Mouse (Mus musculus) brain, embryonic 18.5 days (tissue): ENCODE data around the gene Eme1.
A peak's percentile ranks its signal among the peaks of the same experiment; 100 is the strongest.

Experiments
- DNase-seq: peaks from one replicate; pipeline ENCODE4 v3.0.0-alpha.2; 2012; ENCODE audit warnings: low read depth, low spot score

Eme1 gene

DNA sequence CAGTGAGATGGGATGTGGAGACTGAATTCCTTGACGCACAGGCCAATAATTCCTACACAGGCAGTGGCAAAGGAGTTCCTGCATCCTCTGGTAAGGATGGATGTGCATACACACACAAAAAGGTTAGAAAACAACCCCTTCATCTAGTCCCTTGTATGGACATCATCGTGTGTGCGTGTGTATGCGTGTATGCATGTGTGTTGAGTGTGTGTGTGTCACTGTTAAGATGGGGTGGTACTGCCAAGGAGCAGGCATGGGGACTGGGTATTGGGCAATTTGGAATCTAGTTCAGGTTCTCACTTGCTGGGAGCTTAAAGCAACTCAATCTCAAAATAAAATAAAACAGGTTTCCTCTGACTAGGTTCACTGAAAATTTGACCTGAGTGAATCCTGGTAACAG, 7.3 kb downstream of the Eme1 start:
- DNase-seq: no peak

DNA sequence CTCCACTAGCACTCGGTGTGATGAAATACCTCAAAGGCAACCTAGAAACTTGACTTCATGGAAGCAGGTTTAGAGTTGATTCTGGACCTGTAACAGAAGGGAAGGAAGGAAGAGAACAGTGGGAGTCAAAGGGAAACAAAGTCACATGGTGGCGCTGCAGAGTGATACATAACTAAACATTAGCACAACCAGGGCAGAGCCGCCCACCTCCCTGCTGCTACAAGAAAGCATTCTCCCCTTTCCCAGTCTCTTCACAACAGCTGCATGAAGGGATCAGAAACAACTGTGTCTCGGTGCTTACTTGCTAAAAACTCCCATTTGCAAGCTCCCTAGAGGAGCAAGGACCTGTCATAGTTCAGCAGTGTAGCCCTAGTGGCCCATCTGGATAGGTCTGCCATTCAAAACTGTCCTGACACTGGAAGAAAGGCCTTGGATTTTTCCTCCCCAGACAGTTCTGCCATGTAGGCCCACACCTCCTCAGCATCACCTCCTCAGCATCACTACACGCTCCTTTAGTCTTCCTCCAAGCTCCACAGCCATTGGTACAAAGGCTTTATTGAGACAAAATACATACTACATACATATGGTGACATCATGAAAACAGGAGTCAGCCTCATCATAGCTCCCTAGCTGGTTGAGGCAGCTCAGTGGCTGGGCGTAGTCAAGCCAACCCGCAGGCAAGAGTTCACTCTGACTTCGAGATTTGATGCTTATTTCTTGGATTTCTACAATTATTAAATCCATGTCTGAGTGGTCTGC, 9.1 kb downstream of the Eme1 start:
- no peak for DNase-seq

DNA sequence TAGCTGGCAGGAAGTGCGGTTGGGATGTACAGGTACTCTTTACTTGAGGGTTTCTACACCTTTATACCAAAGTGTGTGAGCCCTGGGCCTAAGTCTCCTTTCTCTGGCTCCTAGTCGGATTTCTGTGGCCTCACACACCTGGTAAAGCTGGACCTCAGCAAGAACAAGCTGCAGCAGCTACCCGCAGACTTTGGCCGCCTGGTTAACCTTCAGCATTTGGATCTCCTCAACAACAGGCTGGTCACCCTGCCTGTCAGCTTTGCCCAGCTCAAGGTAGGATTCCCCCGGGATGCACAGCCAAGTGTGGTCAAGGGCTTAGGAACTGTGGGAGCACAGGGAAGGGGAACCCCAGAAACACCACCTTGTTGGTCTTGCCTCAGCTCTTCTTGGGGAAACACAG, 19.3 kb downstream of the Eme1 start:
- no peak for DNase-seq

DNA sequence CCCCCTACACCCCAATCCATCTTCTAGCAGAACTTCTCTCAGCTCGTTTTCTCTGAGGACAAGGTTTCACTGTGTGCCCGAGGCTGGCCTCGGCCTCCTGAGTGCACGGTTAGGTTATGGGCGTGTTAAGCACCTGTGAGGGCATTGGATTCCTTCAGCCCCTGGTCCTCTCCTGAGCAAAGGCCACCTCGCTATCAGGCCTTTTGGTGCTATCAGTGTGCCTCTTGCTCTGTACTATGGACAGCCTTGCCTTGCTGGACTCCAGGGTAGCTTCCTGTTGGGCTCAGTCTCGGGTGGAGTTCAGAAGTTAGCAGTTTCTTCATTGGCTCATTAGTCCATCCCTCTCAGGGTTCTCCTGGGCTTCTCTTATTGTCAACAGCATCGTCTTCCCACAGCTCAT, 20.8 kb downstream of the Eme1 start:
- no peak for DNase-seq

DNA sequence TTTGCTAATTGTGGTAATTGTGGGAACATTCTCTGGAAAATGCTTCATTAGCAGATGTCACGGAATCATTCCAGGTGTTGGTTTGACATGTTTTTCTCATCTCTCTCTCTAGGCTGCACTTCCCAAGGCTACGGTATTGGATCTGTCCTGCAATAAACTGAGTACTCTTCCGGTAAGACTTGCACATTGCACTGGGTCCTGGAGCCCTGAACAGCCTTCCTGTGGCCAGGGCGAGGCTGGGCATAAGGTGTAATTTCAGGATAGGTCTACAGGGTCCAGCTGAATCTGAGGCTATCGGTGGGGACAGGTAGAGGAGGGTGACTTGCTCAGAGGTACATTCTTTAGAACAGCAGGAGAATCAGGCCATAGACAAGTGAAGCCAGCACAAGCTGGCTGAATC, 21.8 kb downstream of the Eme1 start:
- DNase-seq: no peak

DNA sequence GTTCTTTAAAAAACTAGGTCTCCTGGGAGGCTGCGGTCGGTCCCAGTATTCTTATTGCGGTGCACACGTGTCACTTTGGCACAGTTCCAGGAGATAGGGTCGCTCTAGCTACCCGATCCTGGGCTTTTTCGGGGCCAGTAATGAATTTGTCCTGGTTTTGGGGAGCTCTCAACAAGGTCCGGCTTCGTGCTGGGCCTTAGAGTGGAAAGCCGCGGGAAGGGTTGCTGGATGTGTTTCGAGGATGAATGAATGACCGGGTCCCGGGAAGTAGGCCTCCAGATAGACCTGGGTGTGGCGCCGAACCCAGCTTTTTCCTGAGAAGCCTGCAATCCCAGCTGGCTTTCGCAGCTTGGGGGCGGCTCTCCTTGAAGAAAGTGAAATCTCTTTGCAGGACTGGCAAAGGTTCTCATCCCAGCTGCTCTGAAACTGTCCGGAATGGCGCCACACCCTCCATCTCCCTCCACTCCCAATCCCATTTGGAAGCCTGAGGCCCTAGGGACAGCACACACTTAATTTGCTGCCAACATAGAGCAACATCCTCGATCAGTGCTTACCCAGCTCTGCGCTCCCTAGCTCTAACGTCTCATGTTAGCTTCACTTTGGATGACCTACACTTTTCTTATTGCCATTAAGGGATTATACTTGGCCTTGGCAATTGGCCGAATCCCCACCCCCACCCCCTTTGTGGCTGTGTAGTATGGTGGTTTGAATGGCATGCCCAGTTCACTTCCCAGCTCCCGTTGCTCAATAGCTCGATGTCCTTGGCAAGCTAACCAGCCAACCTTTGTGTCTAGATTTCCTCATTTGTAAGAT, 23.4 kb downstream of the Eme1 start:
- no peak for DNase-seq

DNA sequence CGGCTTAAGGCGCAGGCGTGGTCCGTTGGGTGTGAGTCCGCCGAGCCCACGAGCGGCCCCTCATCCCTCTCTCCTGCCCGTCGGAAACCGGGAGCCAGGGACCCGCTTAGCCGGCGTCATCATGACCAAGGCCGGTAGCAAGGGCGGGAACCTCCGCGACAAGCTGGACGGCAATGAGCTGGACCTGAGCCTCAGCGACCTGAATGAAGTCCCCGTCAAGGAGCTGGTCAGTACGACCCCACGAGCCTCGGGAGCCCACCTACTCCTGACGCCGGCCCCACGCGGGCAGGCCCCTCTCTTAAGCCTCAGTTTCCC, 23.9 kb downstream of the Eme1 start:
- no peak for DNase-seq

DNA sequence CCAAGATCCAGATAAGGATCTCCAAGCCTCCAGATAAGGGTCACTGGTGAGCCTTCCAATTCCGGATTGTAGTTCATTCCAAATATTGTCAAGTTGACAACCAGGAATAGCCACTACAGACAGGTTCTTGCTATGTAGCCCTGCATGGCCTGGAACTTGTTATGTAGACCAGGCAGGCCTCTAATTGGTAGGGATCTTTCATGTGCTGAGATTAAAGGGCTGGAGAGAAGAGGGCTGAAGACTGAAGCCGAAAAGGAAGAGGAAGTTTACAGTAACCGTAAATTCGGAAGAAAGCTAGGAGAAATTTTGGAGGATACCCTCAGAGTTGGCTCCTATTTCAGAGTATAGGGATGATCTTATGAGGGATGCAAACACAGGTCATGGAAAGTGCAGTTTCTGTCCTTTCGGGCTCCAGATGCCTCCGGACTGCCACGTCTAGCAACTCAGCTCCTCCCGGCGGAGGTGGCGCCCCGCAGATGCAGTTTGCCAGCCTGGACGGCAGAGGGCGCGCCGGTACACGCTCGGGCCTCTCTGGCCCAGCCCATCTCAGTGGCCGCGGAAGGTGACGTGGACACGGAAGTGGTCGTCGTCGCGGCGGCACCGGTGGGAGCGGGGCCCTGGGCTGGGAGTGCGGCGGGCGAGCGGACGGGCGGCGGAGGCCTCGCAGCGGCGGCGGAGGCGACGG, 24.4 kb downstream of the Eme1 start, which contains the start of gene Lrrc59:
TSS of gene Lrrc59 (plus strand) at position 569 of the 685 bp plus-strand sequence.
- peak; percentile 68 for DNase-seq

DNA sequence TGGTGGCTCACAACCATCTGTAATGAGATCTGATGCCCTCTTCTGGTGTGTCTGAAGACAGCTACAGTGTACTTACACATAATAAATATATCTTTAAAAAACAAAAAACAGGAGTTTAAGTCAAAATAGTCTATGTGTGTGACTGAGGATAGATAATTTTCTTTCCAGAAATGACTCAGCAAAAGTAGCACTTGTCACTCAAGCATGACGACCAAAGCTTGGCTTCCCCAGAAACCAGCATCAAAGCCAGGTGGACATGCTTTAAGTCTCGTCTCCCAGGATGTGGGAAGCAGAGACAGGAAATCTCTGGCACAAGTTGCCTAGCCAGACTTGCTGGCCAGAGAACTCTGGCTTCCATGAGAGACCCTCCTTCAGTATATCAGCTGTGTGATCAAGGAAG, 31.6 kb downstream of the Eme1 start:
- DNase-seq: no peak

DNA sequence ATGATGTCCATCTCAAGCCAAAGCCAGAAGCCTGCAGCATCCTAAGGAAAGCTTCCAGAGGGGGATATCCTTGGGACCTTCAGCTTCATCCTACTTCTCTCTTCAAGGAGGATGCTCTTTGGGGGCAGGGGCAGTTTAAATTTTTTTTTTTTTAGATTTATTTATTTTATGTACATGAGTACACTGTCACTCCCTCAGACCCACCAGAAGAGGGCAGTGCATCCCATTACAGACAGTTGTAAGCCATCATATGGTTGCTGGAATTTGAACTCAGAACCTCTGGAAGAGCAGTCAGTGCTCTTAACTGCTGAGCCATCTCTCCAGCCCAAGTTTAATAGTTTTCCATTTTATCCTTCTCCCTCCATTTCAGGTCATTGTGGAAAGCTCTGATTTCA, 32.3 kb downstream of the Eme1 start:
- no peak for DNase-seq

DNA sequence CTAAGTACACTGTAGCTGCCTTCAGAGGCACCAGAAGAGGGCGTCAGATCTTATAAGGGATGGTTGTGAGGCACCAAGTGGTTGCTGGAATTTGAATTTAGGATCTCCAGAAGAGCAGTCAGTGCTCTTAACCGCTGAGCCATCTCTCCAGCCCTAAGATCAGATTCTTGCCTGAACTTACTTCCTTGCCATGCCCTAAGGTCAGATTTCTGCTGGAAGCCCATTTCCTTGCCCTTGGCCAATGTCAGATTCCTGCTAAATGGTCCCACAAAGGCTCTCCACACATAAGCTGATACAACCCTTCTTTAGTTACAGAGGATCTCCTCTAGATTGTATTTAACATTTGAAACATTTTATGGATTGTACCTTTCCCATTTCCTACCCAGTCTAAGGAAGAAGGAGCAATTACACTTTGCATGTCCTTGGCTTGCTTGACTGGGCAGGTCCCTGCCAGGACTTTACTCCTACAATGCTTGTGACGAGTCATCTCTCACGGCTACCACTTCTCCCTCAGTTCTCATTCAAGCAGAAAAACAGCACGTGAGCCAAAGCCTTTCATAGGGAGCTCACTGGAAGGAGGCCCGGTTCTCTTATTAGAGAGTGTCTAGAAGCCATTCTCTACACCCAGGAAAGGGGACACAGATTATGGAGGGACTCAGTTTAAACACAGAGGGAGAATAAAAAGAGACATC, 32.9 kb downstream of the Eme1 start:
- no peak for DNase-seq

DNA sequence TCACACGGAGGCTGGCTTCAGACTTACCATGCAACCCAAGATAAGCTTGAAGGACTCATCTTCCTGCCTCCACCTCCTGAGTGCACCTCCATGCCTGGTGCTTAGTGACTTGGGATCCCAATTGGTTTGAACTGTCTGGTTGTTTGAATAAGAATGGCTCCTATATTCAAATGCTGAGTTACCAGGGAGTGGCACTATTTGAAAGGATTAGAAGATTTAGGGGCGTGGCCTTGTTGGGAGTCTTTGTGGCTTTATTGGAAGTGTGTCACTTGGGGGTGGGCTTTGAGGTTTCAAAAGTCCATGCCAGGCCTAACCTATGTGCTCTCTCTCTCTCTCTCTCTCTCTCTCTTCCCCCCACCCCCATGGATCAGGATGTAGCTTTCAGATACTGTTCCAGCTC, 36.1 kb downstream of the Eme1 start:
- DNase-seq: no peak

DNA sequence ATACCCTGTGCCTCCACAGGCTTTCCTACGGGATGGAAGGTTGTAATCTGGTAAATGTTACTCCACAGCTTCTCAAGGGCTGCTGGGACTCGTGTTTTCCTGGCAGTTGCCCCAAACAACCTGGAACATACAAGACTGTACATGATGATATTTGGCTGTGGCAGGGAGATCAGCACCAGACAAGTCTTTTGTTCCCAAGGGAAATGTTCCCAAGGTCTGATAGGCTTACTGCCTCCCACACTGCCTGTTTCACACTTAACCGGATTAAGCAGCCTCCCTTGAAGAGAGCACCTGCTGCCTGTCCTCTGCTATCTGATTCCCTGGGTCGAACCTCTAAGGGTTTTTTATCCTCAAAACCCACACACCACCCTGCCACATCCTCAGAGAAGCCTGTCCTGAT, 38.3 kb downstream of the Eme1 start:
- no peak for DNase-seq

DNA sequence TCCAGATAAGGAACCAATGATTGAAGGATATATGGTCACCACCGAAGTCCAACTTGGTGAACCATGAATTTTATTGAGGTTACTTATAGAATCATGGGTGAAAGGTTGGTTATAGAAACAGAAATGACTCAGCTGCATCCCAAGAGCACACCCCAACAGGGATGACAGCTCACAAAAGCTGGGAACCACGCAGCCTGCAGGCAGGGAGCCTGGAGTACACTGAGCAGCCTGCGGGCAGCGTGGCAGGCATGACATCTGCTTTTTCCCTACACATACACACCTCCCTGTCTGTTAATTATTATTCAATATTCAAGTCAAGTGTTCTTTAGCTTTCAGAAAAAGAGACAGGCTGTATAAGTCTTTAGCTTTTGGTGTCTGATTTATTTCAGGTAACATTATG, 39.2 kb downstream of the Eme1 start:
- DNase-seq: no peak

DNA sequence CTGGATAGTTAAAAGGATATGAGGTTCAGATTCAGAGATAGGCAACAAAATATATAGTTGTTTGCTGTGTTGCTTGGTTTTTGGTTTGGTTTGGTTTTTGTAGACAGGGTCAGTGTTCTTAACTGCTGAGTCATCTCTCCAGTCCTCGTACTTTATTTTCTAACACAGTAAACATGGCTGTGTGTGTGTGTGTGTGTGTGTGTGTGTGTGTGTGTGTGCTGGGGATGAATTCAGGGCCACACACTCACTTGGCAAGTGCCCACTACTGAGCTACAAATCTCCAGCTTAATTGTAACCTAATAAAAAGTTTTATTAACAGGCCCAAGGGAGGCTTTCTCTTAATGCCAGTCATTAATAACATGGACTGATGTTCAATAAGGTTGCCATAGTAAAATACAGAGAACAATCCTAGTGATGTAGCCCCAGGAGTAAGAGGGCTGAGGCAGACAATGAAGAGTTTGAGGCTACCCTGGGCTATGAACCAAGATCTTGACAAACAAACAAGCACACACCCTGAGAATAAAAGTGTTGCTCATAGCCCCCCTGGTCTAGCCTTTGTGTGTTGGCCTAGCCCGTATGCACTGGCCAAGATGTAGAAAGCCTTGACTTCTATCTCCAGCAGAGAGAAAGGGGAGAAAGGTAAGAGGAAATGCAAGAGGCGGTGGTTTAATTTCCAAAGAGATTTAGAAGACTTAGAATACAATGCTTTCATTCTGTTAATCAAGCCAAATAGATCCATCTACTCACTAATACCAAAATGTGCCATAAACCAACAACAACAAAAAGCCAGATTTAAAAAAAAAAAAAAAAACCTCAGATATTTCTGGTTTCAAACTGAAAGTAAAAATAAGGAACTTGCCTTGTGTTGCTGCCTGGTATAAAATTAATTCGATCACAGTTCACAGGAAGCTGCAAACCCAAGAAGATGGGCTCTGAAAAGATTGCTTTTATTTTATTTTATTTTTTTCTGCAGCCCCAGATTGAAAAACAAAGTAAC, 42.7 kb downstream of the Eme1 start:
- DNase-seq: no peak

DNA sequence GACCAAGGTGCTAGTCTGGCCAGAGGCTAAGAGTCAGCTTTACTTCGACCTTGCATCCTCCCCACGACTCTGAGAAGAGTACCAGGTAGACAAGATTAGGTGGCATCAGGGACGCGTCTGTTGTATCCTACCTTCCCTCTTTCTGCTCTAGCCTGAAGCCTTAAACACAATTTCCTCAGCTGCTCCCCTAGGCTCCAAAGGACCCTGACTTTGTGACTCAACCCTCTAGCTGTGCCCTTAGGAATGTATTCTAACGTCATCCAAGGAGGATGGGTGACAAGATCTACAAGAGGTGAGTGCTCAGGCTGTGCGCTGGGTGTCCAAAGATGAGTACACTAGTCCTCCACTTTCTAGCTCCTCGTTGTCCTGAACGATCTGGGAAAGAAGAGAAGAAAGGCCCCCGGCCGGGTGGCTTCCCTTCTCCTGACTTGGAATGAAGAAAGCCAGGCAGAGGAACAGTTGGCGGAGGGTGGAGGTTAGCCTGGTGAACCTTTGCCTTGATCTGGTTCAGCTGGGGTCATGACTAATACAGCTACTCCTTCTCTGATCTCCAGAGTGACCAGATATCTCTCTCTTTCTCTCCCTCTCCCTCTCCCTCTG, 51.3 kb downstream of the Eme1 start:
- no peak for DNase-seq

DNA sequence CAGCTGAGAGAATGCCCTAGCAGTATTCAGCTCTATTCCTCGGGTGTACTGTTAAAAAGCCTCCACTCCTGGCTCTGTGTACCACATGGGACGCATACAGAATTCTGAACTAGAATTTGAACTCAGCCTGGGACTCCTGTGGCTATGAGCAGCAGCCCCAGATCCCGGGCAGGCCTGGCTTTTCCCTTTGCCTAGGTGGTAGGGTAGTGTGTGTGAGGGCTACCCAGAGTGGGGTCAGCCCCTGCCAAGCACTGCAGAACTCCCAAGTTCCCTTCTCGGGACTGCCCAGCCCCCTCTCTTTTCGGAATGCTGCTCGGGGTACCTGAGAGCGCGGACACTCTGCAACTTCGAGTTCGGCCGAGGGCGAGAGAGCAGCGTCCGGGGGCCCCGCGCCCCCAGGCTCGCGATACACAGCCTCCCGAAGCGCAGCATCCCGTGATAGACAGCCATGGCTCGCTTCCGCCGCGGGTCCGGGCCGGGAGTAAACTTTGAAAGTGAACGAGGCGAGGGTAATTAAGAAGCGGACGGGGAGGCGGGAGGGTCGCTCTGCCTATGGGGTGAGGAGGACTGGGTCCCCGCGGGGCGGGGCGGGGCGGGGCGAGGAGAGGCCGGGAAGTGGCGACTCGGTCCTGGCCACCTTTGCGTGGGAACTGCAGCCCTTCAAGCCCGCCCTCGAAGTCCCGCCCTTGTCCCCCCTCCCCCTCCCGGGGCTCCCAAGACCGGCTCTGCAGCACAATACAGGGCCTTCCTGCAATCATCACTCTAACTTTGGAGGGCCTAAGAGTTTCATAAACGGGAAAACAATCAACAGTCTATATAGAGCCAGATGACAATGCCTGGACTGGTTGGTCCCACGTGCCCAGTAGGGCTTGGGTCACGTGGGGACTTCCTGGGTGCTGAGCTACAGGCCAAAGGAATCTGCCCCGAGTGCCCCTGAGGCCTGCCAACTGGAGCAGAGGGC, 52.2 kb downstream of the Eme1 start, which contains the start of gene Acsf2:
TSS of gene Acsf2 (minus strand) at position 551 of the 961 bp plus-strand sequence.
- no peak for DNase-seq

DNA sequence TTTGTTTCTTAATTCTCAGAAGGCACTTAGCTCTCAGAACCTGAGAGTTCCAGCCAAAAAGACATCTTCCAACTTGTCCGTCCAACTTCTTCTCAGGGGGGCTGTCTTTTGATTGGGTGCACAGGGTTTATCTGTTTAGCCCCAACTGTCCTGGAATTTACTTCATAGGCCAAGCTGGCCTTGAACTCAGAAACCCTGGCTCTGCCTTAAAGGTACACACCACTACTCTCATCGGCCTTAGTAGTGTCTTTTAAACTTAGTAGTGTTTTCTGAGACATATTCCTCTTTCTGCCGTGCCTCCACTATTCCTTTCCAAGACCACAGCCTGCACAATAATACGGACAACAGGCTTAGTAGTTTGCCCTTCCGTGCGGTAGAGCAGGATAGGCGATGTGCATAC, 53.3 kb downstream of the Eme1 start:
- DNase-seq: no peak

DNA sequence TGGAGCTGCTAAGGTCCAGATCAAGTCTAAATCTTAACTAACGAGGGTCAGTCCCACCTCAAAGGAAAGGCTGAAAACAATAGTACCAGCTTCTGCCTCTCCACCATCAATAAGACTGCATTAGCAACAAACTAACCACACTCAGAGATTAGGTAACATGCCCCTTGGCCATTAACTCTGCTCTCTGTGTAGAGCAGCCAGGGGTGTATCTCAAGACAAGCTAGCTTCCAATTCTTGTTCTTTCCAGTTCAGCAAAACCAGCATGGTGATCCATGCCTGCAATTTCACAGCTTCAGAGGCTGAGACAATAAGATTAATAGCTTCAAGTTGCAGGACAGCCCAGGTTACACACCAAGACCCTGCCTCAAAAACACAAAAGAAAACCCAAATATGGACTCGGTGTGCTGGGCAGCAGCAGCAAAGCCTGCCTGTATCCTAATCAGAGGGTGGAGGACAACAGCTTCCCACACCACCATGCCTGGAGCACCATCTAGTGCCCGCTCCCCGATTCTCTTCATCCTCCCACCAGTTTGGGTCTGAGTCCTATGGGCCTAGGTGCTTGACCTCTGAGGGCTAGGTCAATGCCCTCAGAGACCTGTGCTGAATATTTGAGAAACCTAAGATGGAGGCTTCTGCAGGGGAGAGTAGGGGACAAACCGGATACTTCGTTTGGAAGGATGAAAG, 55.2 kb downstream of the Eme1 start:
- no peak for DNase-seq
